Mouse (Mus musculus): Measurements from ENCODE around the gene Eef2kmt. TPM values are rescaled to one million over a fixed set of nuclear protein-coding genes. Genes with fewer than 3 reads are reported as not detected.

Eef2kmt gene
- polyA plus RNA-seq, 1 experiment from 2014 or later, result 16.1 TPM

DNA sequence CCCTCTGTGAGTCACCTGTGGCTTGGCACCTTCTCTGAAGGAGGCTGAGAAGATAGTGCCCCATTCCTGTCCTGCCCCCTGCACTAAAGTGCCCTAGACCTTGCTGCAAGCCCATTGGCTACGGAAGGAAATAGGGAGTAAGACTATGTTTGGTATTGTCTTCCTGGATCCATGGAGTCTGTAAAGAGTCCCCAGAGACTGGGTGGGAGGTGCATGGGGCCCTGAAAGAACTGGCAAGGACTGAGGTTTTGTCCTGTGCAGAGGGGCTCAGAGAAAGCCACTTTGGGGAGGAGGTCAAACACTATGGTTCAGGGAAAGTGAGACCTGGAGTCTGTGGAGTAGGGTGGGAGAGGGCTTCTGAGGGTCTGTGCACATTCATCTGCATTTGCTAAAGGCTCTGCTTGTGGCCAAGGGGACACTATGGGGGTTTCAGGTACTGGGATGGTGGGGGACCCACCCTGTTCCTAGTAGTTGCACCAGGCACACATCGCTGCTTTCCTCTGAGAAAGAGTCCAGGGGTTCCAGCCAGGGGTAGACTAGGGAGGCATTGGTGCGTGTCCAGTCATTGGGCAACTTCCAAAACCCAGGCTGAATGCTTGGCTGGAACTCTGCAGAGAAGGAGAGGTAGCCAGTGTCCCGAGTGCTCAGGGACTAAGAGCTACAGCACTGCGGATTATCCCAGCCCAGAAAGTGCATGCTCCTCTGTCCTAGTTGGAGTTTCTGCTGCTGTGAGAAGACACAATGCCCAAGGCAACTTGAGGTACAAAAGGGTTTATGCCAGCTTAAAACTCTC lies 38.2 kb downstream of the Eef2kmt start:
- no peaks in the 10 kb centered on the region for H3K9me3 ChIP-seq (replicated peaks)
- no peak for ATAC-seq
- no peaks in the 10 kb centered on the region for H3K36me3 ChIP-seq
- H3K4me2 ChIP-seq, result no peak overlapping the region
- 61% methylated on average over 5 of the region's 5 CpGs for WGBS (ENCODE audit: insufficient replicate concordance)
- no peak overlapping the region for H3K27ac ChIP-seq
- H3K4me3 ChIP-seq, result no peak overlapping the region
- peaks cover 24% of the 10 kb centered on the region for H3K27me3 ChIP-seq (replicated peaks)
- H3K4me1 ChIP-seq, result no peaks in the 10 kb centered on the region
- no peak overlapping the region for H3K9ac ChIP-seq

DNA sequence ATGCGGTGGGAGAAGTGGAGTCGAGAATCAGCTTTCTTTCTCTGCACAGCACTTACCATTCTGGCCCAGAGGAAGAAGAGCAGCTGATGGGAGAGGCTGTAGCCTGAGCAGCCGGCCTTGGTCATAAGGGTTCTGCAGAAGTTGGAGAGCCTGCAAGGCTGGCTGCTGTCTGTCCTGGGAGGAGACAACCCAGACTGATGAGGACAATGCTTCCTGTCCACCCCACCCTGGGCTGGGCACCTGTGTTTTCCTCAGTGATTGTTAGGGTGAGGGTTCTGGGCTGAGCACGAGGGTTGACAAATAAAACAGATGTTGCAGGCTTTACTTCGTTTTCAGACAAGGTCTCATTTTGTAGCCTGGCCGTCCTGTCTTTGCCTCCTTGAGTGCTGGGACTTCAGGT lies 39.1 kb downstream of the Eef2kmt start:
- H3K4me3 ChIP-seq, result no peak overlapping the region
- no peak overlapping the region for H3K9ac ChIP-seq
- no peak overlapping the region for H3K27ac ChIP-seq
- no peak for ATAC-seq
- no peaks in the 10 kb centered on the region for H3K9me3 ChIP-seq (replicated peaks)
- H3K36me3 ChIP-seq, result no peaks in the 10 kb centered on the region
- H3K4me2 ChIP-seq, result no peak overlapping the region
- no peaks in the 10 kb centered on the region for H3K4me1 ChIP-seq
- WGBS (ENCODE audit: insufficient replicate concordance), result 55% methylated on average over 6 of the region's 6 CpGs
- H3K27me3 ChIP-seq (replicated peaks), result peaks cover 18% of the 10 kb centered on the region

DNA sequence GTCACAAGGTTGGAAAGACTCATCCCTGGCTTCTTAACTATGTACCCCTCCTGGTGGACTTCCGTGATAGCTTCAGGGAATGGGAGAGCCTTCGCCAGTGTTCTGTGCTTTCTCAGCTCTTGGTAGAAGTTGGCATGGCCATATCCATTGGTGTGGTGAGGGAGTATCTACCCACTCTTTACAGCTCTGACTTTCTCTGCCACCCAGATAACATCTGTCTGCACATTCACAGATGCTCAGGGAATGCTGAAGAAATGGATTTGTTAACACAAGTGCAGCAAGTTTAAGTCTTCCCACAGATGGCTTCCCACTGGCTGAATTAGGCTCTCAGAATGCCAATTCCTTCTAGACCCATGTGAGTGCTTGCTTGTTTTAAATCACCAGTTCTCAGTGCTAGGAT lies 41.7 kb downstream of the Eef2kmt start:
- no peak overlapping the region for H3K4me3 ChIP-seq
- H3K9ac ChIP-seq, result no peak overlapping the region
- H3K9me3 ChIP-seq (replicated peaks), result no peaks in the 10 kb centered on the region
- no peaks in the 10 kb centered on the region for H3K36me3 ChIP-seq
- 64% methylated on average over 2 of the region's 2 CpGs for WGBS (ENCODE audit: insufficient replicate concordance)
- H3K27ac ChIP-seq, result no peak overlapping the region
- ATAC-seq, result no peak
- no peaks in the 10 kb centered on the region for H3K4me1 ChIP-seq
- no peak overlapping the region for H3K4me2 ChIP-seq
- peaks cover 13% of the 10 kb centered on the region for H3K27me3 ChIP-seq (replicated peaks)

DNA sequence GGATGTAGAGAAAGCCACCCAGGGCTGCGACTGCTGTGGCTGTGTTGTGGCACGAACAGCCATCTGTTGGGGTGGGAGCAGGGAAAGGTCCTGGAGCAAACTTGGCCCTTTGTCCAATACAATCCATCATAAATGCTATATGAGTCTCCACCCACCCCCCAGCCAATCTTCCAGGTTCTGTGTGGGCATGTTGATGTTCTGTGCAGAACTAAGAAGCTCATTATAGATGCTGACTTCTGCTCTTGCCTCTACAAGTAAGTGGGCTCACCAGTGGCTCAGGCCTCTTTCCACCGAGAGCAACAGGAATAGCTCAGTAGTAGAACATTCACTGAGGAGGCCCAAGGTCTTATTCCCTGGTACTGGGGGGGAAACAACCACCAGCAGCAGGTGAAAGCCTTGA lies 43.6 kb downstream of the Eef2kmt start:
- H3K4me3 ChIP-seq, result no peak overlapping the region

DNA sequence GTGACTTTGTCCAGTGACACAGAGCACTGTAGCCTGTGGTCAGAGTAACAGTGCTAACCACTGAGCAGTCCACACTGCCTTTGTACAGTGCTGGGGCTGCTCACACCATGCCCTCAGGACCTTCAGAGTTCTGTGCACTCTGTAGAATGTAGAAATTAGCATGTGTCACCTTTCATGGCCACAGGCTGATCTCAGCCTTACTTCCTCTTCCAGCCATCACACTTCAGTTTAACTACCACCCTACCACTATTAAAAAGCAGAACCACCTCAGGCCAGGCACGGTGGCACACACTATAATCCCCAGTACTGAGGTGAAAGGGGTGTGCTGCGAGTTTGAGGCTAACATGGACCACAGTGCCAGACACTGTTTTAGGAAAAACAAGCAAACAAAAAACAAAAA lies 45.4 kb downstream of the Eef2kmt start:
- Histone ChIP-seq H3K27ac (no peak overlapping the region), H3K9ac (no peak overlapping the region), H3K4me3 (no peak overlapping the region), H3K4me2 (no peak overlapping the region), H3K27me3 (replicated peaks) (0 out of 2 replicates have a peak, but pooled peaks cover 4% of the 10 kb centered on the region), H3K9me3 (replicated peaks) (no peaks in the 10 kb centered on the region), H3K36me3 (no peaks in the 10 kb centered on the region), H3K4me1 (no peaks in the 10 kb centered on the region)
- 33% methylated on average over 2 of the region's 2 CpGs for WGBS (ENCODE audit: insufficient replicate concordance)
- ATAC-seq, result 0 out of 2 replicates have a peak, but pooled peaks have one; percentile 27

More for the DNA sequence above, 43.6 kb downstream of the Eef2kmt start:
- Histone ChIP-seq H3K27ac (no peak overlapping the region), H3K4me1 (no peaks in the 10 kb centered on the region), H3K36me3 (no peaks in the 10 kb centered on the region), H3K4me2 (no peak overlapping the region), H3K9ac (no peak overlapping the region), H3K27me3 (replicated peaks) (0 out of 2 replicates have a peak, but pooled peaks cover 4% of the 10 kb centered on the region), H3K9me3 (replicated peaks) (no peaks in the 10 kb centered on the region)
- WGBS (ENCODE audit: insufficient replicate concordance), result 83% methylated on average over 3 of the region's 3 CpGs
- ATAC-seq, result no peak

DNA sequence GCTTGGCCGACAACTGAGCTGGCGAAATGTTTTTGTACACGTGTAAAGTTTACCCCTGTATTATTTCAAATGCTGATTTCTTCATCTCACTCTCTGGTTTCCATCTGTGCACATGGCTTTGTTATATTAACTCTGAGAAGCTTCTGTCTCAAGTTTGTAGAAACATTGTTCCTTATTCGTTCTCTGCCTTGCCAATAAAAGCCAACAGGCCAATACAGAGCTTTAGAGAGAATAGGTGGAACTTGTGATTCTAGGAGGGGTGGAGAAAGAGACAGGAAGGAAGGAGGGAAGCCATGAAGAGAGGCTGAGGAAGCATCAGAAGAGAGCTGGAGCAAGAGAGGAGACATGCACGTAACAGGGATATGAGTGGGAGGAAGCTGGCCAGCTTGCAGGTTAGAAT lies 49.7 kb downstream of the Eef2kmt start:
- no peaks in the 10 kb centered on the region for H3K9me3 ChIP-seq (replicated peaks)
- ATAC-seq, result no peak
- H3K27ac ChIP-seq, result no peak overlapping the region
- H3K4me2 ChIP-seq, result no peak overlapping the region
- H3K27me3 ChIP-seq (replicated peaks), result no peaks in the 10 kb centered on the region
- H3K36me3 ChIP-seq, result peaks cover 8% of the 10 kb centered on the region
- 63% methylated on average over 5 of the region's 5 CpGs for WGBS (ENCODE audit: insufficient replicate concordance)
- no peak overlapping the region for H3K4me3 ChIP-seq
- no peak overlapping the region for H3K9ac ChIP-seq
- H3K4me1 ChIP-seq, result peaks cover 20% of the 10 kb centered on the region

DNA sequence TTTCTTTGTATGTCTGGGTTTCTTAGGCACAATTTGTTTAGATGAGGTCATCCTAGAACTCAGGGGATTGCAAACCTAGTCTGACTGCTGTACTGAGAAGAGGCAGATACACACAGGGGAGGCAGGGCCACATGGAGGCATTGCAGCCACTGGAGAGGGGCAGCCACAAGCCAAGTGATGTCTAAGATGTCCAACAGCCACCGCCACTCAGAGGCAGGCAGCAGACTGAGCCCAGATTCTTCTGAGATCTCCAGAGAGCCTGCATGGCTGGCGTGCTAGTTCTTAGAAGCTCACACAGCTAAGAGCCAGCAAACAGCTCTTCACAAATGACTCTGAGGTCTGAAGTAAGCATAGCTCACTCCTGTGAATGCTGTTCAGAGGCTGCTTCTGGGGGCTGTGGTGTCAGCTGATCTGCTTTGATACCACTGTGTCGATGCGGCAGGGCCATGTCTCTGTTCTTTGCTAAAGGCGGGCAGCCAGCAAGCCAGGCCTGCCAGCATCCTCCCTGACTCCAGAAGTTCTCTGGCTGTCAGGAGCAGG lies 50.3 kb downstream of the Eef2kmt start:
- H3K4me1 ChIP-seq, result peaks cover 20% of the 10 kb centered on the region
- H3K36me3 ChIP-seq, result peaks cover 14% of the 10 kb centered on the region
- no peak overlapping the region for H3K4me3 ChIP-seq
- no peak for ATAC-seq
- no peak overlapping the region for H3K4me2 ChIP-seq
- WGBS (ENCODE audit: insufficient replicate concordance), result 72% methylated on average over 5 of the region's 5 CpGs
- H3K9me3 ChIP-seq (replicated peaks), result no peaks in the 10 kb centered on the region
- no peaks in the 10 kb centered on the region for H3K27me3 ChIP-seq (replicated peaks)
- no peak overlapping the region for H3K9ac ChIP-seq
- no peak overlapping the region for H3K27ac ChIP-seq

DNA sequence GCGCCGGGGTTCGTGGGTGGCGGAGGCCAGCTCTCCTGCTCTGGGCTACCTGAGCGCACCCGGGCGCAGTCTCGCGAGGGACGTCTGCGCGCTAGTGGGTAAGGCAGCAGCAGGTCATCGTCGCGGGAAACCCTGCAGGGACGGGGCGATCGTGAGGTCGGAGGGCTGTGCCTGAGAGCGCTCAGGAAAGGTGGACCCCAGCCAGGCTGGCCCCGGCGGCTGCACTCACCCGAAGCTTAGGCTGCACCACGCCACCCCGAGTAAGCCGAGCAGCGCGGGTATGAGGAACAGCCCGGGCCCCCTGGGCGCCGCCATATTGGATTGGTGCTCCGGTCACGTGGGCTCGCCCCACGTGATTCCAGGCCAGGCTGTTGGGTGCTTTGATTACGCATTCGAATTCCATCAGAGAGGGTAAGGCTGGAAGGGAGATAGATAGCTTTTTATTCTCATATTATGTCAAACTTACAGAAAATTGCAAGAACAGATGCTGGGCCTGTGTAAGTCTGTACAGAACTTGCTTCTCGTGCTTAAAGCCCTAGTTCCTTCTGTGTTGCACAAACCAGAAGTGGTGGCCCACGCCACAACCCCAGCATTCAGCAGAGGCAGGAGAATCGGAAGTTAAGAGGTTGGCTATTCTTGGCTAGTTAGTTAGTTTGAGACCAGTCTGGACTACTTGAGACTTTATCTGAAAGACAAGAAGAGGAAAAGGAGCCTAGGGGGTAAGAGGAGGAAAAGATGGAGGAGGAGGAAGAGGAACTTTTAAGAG lies 51.9 kb downstream of the Eef2kmt start, which contains the start of gene Nagpa:
TSS of gene Nagpa (minus strand) at position 345 of the 766 bp plus-strand sequence.
- Histone ChIP-seq H3K4me2 (peak within 1 kb of the TSS; percentile 95), H3K4me3 (peak within 1 kb of the TSS; percentile 88), H3K4me1 (peaks cover 20% of the 10 kb centered on the region), H3K36me3 (peaks cover 30% of the 10 kb centered on the region), H3K9me3 (replicated peaks) (no peaks in the 10 kb centered on the region), H3K9ac (peak within 1 kb of the TSS; percentile 75), H3K27me3 (replicated peaks) (no peaks in the 10 kb centered on the region), H3K27ac (peak within 1 kb of the TSS; percentile 54; the same call in 1 of the 2 replicates)
- WGBS (ENCODE audit: insufficient replicate concordance), result 2% methylated on average over 40 of the region's 40 CpGs
- peak; percentile 75 for ATAC-seq

DNA sequence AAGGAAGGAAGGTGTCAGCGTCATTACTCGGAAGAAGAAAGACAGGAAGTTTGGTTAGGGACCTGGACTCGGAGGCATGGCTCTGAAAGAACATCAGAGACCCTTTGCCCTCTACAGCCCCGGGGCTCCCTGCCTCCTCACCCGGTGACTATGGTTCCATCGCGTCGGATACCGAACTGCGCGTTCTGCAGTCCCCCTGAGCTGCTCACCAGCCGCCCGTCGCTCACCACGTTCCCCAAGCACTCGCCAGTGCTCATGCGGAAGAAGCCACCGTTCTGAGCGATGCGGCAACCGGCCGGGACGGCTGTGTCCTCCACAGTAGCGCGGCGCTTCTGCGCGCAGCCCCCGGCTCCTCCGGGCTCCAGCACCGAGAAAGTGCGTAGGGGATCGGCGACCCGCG lies 52.6 kb downstream of the Eef2kmt start:
- ATAC-seq, result peak; percentile 41
- peak overlapping the region; percentile 54; the same call in 1 of the 2 replicates for H3K27ac ChIP-seq
- H3K4me3 ChIP-seq, result peak overlapping the region; percentile 88
- 1% methylated on average over 36 of the region's 36 CpGs for WGBS (ENCODE audit: insufficient replicate concordance)
- peaks cover 37% of the 10 kb centered on the region for H3K36me3 ChIP-seq
- peak overlapping the region; percentile 75 for H3K9ac ChIP-seq
- H3K27me3 ChIP-seq (replicated peaks), result no peaks in the 10 kb centered on the region
- peaks cover 20% of the 10 kb centered on the region for H3K4me1 ChIP-seq
- no peaks in the 10 kb centered on the region for H3K9me3 ChIP-seq (replicated peaks)
- H3K4me2 ChIP-seq, result peak overlapping the region; percentile 95

DNA sequence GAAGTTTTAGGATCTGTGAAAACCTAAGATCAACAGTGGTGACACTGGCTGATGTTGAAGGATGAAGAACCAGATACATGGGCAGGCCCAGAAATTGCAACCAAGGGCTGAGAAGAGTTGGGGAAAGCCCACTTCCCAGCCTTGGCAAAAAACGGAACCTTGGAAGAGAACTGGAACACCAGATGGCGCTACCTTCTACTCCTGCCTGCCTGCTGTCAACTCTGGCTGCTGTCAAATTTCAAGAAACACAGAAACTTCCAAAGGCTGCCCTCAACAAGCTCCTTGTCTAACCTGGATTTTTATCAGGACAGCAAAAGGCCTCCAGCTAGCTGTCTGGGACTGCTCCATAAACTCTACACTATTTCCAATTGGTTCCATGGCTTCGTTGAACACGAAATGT lies 53.1 kb downstream of the Eef2kmt start:
- WGBS (ENCODE audit: insufficient replicate concordance), result 8% methylated on average over 4 of the region's 4 CpGs
- ATAC-seq, result 0 out of 2 replicates have a peak, but pooled peaks have one; percentile 3
- H3K4me1 ChIP-seq, result peaks cover 20% of the 10 kb centered on the region
- H3K4me2 ChIP-seq, result peak overlapping the region; percentile 95
- no peaks in the 10 kb centered on the region for H3K9me3 ChIP-seq (replicated peaks)
- no peaks in the 10 kb centered on the region for H3K27me3 ChIP-seq (replicated peaks)
- peak overlapping the region; percentile 88 for H3K4me3 ChIP-seq
- peak overlapping the region; percentile 54; the same call in 1 of the 2 replicates for H3K27ac ChIP-seq
- peaks cover 42% of the 10 kb centered on the region for H3K36me3 ChIP-seq
- peak overlapping the region; percentile 75 for H3K9ac ChIP-seq

DNA sequence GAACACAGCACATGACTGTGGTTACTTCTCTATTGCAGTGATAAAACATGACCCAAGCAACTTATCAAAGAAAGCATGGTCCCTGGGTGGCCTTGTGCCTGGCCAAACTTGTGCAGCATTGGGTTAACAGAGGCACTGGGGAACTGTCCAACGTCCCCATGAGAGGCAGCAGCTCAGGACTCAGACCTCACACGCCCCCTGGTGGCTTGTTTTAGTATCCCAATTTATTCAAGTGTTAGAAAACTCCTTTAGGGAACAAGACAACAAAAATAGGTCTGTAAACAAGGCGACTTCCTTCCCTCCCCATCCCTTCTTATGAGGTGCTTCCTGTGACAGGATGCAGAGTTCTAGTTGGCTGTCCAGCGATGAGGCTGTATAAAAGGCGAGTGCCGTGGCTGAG lies 60.7 kb downstream of the Eef2kmt start:
- H3K9me3 ChIP-seq (replicated peaks), result no peaks in the 10 kb centered on the region
- peak; percentile 35; the same call in 1 of the 2 replicates for ATAC-seq
- 28% methylated on average over 6 of the region's 6 CpGs for WGBS (ENCODE audit: insufficient replicate concordance)

More for the DNA sequence above, 60.7 kb downstream of the Eef2kmt start:
- Histone ChIP-seq H3K4me3 (no peak overlapping the region), H3K4me2 (no peak overlapping the region), H3K9ac (no peak overlapping the region), H3K27me3 (replicated peaks) (no peaks in the 10 kb centered on the region), H3K27ac (no peak overlapping the region), H3K4me1 (no peaks in the 10 kb centered on the region), H3K36me3 (peaks cover 44% of the 10 kb centered on the region)
